In genomic region chr6:99388023-99388422, GRCm38 (mm10) we compare ENCODE assay signal across 11 mouse cellular contexts.
DNase-seq lines count a peak whose midpoint lies in the region; ATAC-seq and TF ChIP-seq lines count a peak whose summit lies in the region.
"Had no signal": no experiment of that assay in that cellular context is flagged by ENCODE, and none has a peak within 500 bp of the region (broad histone marks: within the 10 kb centered on the region; RNA-seq: fewer than 3 reads in every experiment).

No protein-coding gene starts in this region.

- H3K27ac ChIP-seq in heart, adult 2 months = peak overlapping the region; percentile 68
- H3K27ac ChIP-seq in lung, embryonic 15.5 days = peak overlapping the region; percentile 73
- peak overlapping the region; percentile 84 for H3K27ac ChIP-seq in liver, postnatal 0 days (ENCODE audit: low read depth)
- no peak overlapping the region for H3K27ac ChIP-seq in midbrain, embryonic 15.5 days
- H3K27ac ChIP-seq: limb, embryonic 13.5 days had no signal

- no peaks in the 10 kb centered on the region for H3K9me3 ChIP-seq in lung, embryonic 15.5 days
- H3K9me3 ChIP-seq in liver, postnatal 0 days (ENCODE audit: low read length) = no peaks in the 10 kb centered on the region
- H3K9me3 ChIP-seq in midbrain, embryonic 15.5 days = no peaks in the 10 kb centered on the region
- H3K9me3 ChIP-seq: limb, embryonic 13.5 days had no signal

- no peaks in the 10 kb centered on the region for H3K79me2 ChIP-seq in heart, adult 2 months (replicated peaks; ENCODE audit: control insufficient read depth, insufficient read depth, low read length)

- peaks cover 12% of the 10 kb centered on the region for H3K4me1 ChIP-seq in heart, adult 2 months (ENCODE audit: control insufficient read depth, insufficient read depth, low read length)
- peaks cover 18% of the 10 kb centered on the region for H3K4me1 ChIP-seq in lung, embryonic 15.5 days
- H3K4me1 ChIP-seq in lung, adult 2 months (ENCODE audit: control insufficient read depth, insufficient read depth, low read length) = peaks cover 12% of the 10 kb centered on the region
- H3K4me1 ChIP-seq in liver, postnatal 0 days (ENCODE audit: insufficient read depth) = peaks cover 22% of the 10 kb centered on the region
- H3K4me1 ChIP-seq in midbrain, embryonic 15.5 days = no peaks in the 10 kb centered on the region

- no peak overlapping the region for H3K9ac ChIP-seq in heart, adult 2 months (ENCODE audit: low read depth, low read length)
- no peak overlapping the region for H3K9ac ChIP-seq in lung, embryonic 15.5 days
- no peak overlapping the region for H3K9ac ChIP-seq in liver, postnatal 0 days (replicated peaks)
- H3K9ac ChIP-seq in midbrain, embryonic 15.5 days = no peak overlapping the region
- H3K9ac ChIP-seq: limb, embryonic 13.5 days had no signal

- no peak for TF ChIP-seq CTCF in heart, adult 2 months (IDR thresholded peaks at IDR 0.05)
- no peak for TF ChIP-seq CTCF in lung, adult 2 months (IDR thresholded peaks at IDR 0.05; ENCODE audit: insufficient read depth, low read length)
- TF ChIP-seq CTCF in liver, postnatal 0 days (IDR thresholded peaks at IDR 0.05; ENCODE audit: low read depth) = no peak

- ATAC-seq in lung, embryonic 15.5 days (ENCODE audit: borderline replicate concordance, extremely low read depth, low FRiP score, low TSS enrichment) = no peak
- no peak for ATAC-seq in liver, postnatal 0 days
- ATAC-seq in midbrain, embryonic 15.5 days (replicated peaks) = no peak

- no peaks in the 10 kb centered on the region for H3K36me3 ChIP-seq in heart, adult 2 months (ENCODE audit: control insufficient read depth, insufficient read depth, low read length)
- H3K36me3 ChIP-seq in lung, embryonic 15.5 days = no peaks in the 10 kb centered on the region
- no peaks in the 10 kb centered on the region for H3K36me3 ChIP-seq in liver, postnatal 0 days (replicated peaks; ENCODE audit: insufficient read depth, low read length)
- H3K36me3 ChIP-seq in midbrain, embryonic 15.5 days (replicated peaks) = no peaks in the 10 kb centered on the region
- H3K36me3 ChIP-seq: limb, embryonic 13.5 days had no signal

- no peak for TF ChIP-seq POLR2A in heart, adult 2 months (IDR thresholded peaks at IDR 0.05; ENCODE audit: insufficient read depth, low read depth, low read length)
- no peak for TF ChIP-seq POLR2A in lung, adult 2 months (IDR thresholded peaks at IDR 0.05; ENCODE audit: borderline replicate concordance, extremely low read depth, low read depth, low read length)

- no peak for DNase-seq in heart, adult 2 months
- DNase-seq in heart, postnatal 25 days (ENCODE audit: low spot score) = no peak
- no peak for DNase-seq in lung, adult 2 months
- DNase-seq in liver, postnatal 0 days = no peak
- peak; percentile 49 to 61 for DNase-seq in thymus, postnatal 36 days
- no peak for DNase-seq in adrenal gland, postnatal 36 days
- DNase-seq: cerebellum, adult 9-11 months; right cerebral cortex, postnatal 4 days had no signal

- no peak overlapping the region for H3K4me2 ChIP-seq in lung, embryonic 15.5 days
- H3K4me2 ChIP-seq in liver, postnatal 0 days (ENCODE audit: low read depth, low read length) = no peak overlapping the region
- no peak overlapping the region for H3K4me2 ChIP-seq in midbrain, embryonic 15.5 days
- H3K4me2 ChIP-seq: limb, embryonic 13.5 days had no signal

- intact Hi-C loops in heart, adult 2 months (cut with DNase I) = loop anchor here (5.0 kb wide), 3 partner anchors 134 to 416 kb away; partner anchors contain the start of gene Foxp1
- intact Hi-C loops in heart, postnatal 25 days (cut with DNase I) = loop anchor here (5.0 kb wide), 1 partner anchor 134 kb away; the partner anchor contains the start of gene Foxp1

- H3K27me3 ChIP-seq in heart, adult 2 months (ENCODE audit: control insufficient read depth, insufficient read depth, low read length) = no peaks in the 10 kb centered on the region
- H3K27me3 ChIP-seq in lung, embryonic 15.5 days = no peaks in the 10 kb centered on the region
- no peaks in the 10 kb centered on the region for H3K27me3 ChIP-seq in liver, postnatal 0 days (ENCODE audit: insufficient read depth, low read length)
- no peaks in the 10 kb centered on the region for H3K27me3 ChIP-seq in midbrain, embryonic 15.5 days (replicated peaks)
- H3K27me3 ChIP-seq: limb, embryonic 13.5 days had no signal

- WGBS in heart, adult 2 months = 63% methylated on average over 5 of the region's 5 CpGs
- 67% methylated on average over 5 of the region's 5 CpGs for WGBS in lung, embryonic 15.5 days
- WGBS in lung, adult 2 months = 55% methylated on average over 5 of the region's 5 CpGs
- 39% methylated on average over 5 of the region's 5 CpGs for whole genome bisulfite sequencing in liver, postnatal 0 days (ENCODE audit: insufficient replicate concordance)
- 86% methylated on average over 5 of the region's 5 CpGs for WGBS in midbrain, embryonic 15.5 days

- H3K4me3 ChIP-seq in heart, adult 2 months = no peak overlapping the region
- no peak overlapping the region for H3K4me3 ChIP-seq in lung, embryonic 15.5 days
- H3K4me3 ChIP-seq in lung, adult 2 months (replicated peaks; ENCODE audit: extremely low read depth, low read depth, low read length) = no peak overlapping the region
- H3K4me3 ChIP-seq in liver, postnatal 0 days (ENCODE audit: low read depth, low read length) = no peak overlapping the region
- H3K4me3 ChIP-seq in midbrain, embryonic 15.5 days = no peak overlapping the region
- H3K4me3 ChIP-seq: limb, embryonic 13.5 days had no signal

- no peak for TF ChIP-seq EP300 in heart, adult 2 months (IDR thresholded peaks at IDR 0.05; ENCODE audit: insufficient read depth, low read depth, low read length)
- no peak for TF ChIP-seq EP300 in liver, postnatal 0 days (IDR thresholded peaks at IDR 0.05; ENCODE audit: low read depth)

Comparison
In these comparisons a context has a peak if more than half of its experiments do, and no peak if none do; other contexts are left out.
1. DNase-seq: peak in thymus, postnatal 36 days (2 of 2); none in heart, adult 2 months (0 of 2), heart, postnatal 25 days (single experiment), lung, adult 2 months (single experiment), liver, postnatal 0 days (single experiment) and adrenal gland, postnatal 36 days (0 of 2).